Mouse (Mus musculus) cerebellum, postnatal 10 days (tissue): ENCODE measurements around the gene Gadd45a.
"Not testable (repeated sequence)": the region's sequence is repeated elsewhere in the genome, so short reads cannot be mapped to it uniquely, and the experiment has no call there.

Experiments used
- DNase-seq, 2 experiments: peaks; one replicate each; pipeline ENCODE4 v3.0.0; 2021; ENCODE audit warnings: mixed read lengths in 2 of 2

The Gadd45a gene

DNA sequence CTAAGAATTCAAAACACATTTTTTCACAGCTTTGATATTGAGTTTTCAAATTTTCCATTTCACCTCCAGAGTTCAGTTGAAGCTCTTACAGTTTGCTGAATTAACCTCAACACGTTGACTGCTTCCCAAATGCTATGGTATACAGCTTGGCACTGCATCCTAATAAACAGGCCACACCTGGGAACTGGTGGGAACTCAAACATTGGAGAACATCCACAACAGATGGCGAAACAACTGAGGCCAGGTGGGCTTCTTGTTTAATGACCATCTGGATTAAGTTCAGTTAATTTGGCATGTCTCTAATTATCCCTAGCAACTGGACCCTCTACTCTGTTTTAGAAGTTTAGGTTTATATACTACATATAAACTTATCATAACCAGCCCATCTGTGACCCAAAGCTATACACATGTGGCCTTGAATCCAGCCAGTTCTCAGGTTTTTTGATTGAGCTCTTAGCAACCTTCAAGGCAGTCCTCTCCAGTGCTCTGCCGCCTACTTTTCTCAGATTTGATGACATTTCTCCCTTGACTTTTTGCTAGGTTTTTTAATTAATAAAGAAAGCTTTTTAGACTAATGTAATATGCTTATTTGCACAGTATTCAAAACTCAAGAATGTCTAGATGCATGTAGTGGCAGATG, 10.9 kb upstream of the Gadd45a start:
- DNase-seq: peak; percentile 20 to 38

- no peak for DNase-seq
Observed at GRCm38 (mm10) chr6:67046937-67047336, 9.7 kb upstream of the Gadd45a start.

DNA sequence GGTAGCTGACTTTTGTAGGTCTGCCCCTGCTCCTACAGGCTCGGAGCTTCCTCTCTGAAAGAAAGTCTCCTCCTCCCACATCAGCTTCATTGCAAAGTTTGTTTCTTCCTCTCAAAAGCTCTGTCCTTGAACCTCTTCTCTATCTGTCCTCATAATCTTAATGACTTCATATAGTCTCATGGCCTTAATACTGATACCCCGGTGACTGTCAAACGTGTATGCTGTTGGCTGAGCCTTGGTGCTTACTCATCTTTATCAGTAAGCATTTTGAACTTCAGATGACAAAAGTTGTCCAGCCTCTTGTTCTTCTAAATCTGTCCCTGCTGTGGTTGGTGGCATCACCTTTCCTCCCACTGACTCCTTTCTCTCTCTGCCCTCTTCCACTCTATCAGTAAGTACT, 8.2 kb upstream of the Gadd45a start:
- DNase-seq: no peak

GRCm38 (mm10) chr6:67040904-67041410, 3.7 kb upstream of the Gadd45a start:
- no peak for DNase-seq

- no peak for DNase-seq
Observed at GRCm38 (mm10) chr6:67038964-67039363, 1.7 kb upstream of the Gadd45a start.

DNA sequence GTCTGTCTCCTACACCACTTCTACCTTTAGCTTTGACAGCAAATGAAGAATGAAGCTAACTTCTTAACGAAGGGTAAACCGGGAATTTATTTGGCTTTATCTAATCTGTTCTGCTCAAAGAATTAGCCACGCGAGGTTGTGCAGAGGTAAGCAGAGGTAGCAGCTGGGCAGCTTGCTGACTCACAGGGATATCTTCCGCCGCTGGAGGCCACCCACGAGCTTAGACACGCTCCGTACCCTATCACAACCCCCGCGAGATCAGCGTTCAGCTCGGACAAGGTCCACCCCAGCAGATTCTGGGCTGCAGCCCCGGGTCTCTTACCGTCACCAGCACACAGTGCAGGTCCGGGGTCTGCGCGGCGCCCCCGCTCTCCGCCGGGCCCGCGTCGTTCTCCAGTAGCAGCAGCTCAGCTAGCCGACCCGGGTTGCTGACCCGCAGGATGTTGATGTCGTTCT, 873 bp downstream of the Gadd45a start:
- DNase-seq: peak; percentile 85 to 87

DNA sequence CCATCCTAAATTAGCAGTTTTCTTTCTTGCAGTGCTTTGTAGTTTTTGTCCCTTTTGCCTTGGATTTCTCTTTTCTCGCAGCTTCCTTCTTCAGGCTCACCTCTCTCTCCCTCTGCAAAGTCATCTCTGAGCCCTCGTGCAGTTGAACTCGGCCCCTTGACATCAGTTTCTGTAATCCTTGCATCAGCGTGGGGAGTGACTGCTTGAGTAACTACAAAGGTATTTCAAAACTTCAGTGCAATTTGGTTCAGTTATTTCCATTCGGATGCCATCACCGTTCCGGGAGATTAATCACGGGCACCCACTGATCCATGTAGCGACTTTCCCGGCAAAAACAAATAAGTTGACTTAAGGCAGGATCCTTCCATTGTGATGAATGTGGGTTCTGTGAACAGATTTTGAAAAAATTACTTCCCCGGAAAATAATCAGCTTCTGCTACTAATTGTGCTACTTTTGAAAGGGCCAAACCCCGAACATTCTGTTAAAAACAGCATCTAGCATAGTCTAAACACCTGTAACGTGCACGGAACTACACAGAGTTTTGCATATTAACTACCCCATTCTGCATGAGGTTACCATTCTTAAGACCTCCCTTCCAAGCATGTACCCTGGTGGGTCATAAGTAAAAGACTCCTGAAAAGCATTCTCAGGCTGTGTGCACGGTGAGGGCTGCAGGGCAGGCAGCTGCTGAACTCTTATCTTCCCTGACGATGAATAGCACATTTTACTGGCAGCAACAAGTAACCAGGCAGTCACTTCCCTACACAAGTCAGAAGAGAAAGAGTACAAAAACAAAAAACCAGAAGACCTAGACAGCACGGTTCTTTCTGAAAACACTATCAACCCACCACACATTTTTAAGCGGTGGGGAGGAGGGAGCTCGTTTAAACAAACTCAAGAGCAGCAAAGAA, 1.6 kb downstream of the Gadd45a start:
- no peak for DNase-seq

DNA sequence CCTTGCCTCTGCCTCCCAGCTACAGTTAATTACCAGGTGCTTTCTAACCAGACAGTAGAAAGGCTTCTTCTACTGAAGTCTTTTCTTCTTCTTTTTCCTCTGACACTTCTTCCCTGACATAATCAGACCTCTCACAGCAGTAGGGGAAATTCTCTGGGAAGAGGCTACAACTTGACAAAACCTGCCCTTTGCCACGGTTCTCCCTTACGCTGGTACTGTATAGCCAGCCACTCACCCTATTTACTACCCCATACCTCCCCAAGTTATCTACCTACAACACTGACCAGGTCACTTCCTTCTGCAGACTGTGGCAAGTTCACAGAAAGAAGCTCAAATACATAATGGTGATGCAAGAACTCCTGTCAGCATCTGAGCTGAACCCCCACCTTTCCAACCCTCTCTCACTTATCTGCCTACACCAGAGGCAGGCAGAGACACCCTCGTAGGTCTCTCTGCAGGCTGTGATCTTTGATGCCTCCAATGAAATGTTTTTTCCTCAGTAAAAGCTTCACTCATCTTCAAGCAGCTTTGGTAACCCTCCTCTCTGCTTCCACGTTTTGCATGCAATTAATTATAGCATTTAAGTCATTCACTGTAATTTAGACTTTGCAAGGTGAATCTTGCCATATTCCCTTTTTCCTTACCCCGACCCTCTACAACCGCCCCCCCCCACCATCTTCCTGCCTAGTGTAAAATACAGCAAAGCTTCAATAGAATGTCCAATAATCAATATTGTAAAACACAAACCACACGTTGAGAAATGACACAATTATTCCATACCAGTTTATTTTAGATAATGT, 2.7 kb downstream of the Gadd45a start:
- DNase-seq: no peak

- no peak for DNase-seq
Observed at GRCm38 (mm10) chr6:67033604-67034003, 3.7 kb downstream of the Gadd45a start.

DNA sequence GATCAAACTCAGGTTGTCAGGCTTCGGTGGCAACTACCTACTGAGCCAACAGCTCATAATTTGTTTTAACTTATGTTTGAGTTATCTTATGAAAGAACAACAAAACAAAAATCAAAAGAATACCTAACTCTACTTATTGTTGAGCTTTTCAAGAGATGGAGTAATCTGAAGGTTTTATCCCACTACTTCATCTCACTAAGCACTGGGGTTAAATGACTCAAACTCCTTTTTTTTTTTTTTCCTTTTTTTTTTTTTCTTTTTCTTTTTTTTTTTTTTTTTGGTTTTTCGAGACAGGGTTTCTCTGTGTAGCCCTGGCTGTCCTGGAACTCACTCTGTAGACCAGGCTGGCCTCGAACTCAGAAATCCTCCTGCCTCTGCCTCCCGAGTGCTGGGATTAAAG, 4.3 kb downstream of the Gadd45a start:
- not testable (repeated sequence) for DNase-seq

- not testable (repeated sequence) for DNase-seq
Observed at GRCm38 (mm10) chr6:67032551-67032950, 4.7 kb downstream of the Gadd45a start.

DNA sequence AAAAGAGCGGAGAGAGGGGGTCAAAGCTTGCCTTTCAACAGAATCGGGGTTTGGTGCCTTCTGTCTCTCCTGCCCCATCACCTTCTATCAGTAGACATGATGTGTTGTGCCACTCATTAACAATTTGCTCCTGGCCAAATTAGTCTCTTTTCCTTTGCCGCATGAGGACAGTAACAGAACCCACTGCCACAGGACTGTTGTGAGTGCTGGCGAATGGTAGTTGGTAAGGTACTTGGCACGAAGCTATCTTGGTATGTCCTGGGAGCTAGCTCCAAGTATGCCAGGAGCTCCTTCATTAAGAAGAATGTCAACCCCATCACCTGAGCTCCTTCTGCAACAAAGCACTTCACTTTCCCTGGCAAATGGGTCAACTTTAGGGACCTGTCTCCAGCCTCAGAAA, 6.4 kb downstream of the Gadd45a start:
- DNase-seq: no peak

- DNase-seq: no peak
Observed at GRCm38 (mm10) chr6:67030416-67030815, 6.8 kb downstream of the Gadd45a start.

GRCm38 (mm10) chr6:67029987-67030386, 7.3 kb downstream of the Gadd45a start:
- no peak for DNase-seq

- DNase-seq: no peak
Observed at GRCm38 (mm10) chr6:67029312-67029950, 7.8 kb downstream of the Gadd45a start.

GRCm38 (mm10) chr6:67027438-67028142, 9.7 kb downstream of the Gadd45a start:
- DNase-seq: no peak

GRCm38 (mm10) chr6:67026661-67027060, 10.6 kb downstream of the Gadd45a start:
- no peak for DNase-seq

DNA sequence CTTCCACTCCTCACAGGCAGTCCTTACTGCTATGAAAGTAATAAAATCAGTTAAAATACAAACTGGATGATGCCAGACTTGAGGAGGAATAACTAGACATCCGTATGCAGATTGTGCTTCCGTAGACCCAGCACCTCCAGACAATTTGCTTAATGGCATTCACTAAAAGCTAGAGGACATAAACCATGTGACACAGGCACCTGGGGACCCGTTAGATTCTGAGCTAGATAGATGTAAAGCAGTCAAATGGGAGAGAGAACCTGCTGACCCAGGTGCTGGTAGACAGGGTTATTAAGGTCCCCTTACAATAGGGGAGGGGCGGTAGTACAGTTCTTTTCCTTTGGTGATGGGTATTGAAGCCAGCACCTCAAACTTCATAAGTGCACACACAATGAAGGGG, 13.5 kb downstream of the Gadd45a start:
- no peak for DNase-seq

- DNase-seq: no peak
Observed at GRCm38 (mm10) chr6:67021308-67021707, 15.9 kb downstream of the Gadd45a start.

- not testable (repeated sequence) for DNase-seq
Observed at GRCm38 (mm10) chr6:67019001-67019400, 18.3 kb downstream of the Gadd45a start.

- no peak for DNase-seq
Observed at GRCm38 (mm10) chr6:67018365-67018764, 18.9 kb downstream of the Gadd45a start.
